Mouse (Mus musculus) hindbrain, embryonic 10.5 days (tissue): ENCODE data around the gene Slc9a5. TPM values are rescaled to one million over a fixed set of nuclear protein-coding genes. Genes with fewer than 3 reads are reported as not detected.

Source experiments
- DNase-seq: peaks from one replicate; pipeline ENCODE4 v3.0.0-alpha.2; 2017; ENCODE audit warnings: low spot score
- H3K27ac ChIP-seq: fragments of 300-500 bp; sonication (generic); 2 replicates; pipeline ENCODE4 v1.5.1; 2016; ENCODE audit warnings: mild to moderate bottlenecking, moderate library complexity
- H3K27me3 ChIP-seq: fragments of 300-500 bp; sonication (generic); 2 replicates; pipeline ENCODE4 v1.6.1; 2016; ENCODE audit warnings: mild to moderate bottlenecking; ENCODE audit not compliant: poor library complexity, insufficient read depth, severe bottlenecking
- H3K36me3 ChIP-seq: fragments of 300-500 bp; sonication (generic); 2 replicates; pipeline ENCODE4 v1.6.1; 2016; ENCODE audit warnings: mild to moderate bottlenecking, moderate library complexity
- H3K4me1 ChIP-seq: fragments of 300-500 bp; sonication (generic); replicated peaks from 2 replicates; pipeline ENCODE4 v1.6.1; 2016; ENCODE audit warnings: mild to moderate bottlenecking
- H3K4me3 ChIP-seq: fragments of 300-500 bp; sonication (generic); 2 replicates; pipeline ENCODE4 v1.5.1; 2016; ENCODE audit warnings: mild to moderate bottlenecking, moderate library complexity
- H3K9me3 ChIP-seq: fragments of 300-500 bp; sonication (generic); 2 replicates; pipeline ENCODE4 v1.6.1; 2016; ENCODE audit warnings: mild to moderate bottlenecking, moderate library complexity
- WGBS: fragments of 180-500 bp; shearing (Covaris S2); methylation state at CpG from one replicate; pipeline ENCODE4 v1.1.7; 2016; 5-methylcytosine and 5-hydroxymethylcytosine counted together
- polyA plus RNA-seq: library from polyadenylated mRNA; unstranded; fragments of >200 nt; fragmentation: Nextera tagmentation; extraction: Ambion mirVana; gene quantifications from 2 replicates; pipeline ENCODE4 v1.2.1, GENCODE M21; 2016

Slc9a5 gene
- polyA plus RNA-seq, 1 experiment from 2014 or later = 4.1 TPM

- H3K36me3 ChIP-seq = peaks cover 99% of the 10 kb centered on the region
- 79% methylated on average over 1 of the region's 1 CpGs for WGBS
- H3K9me3 ChIP-seq = no peaks in the 10 kb centered on the region
Observed at GRCm38 (mm10) chr8:105311718-105312117, 36.9 kb upstream of the Slc9a5 start.

GRCm38 (mm10) chr8:105312891-105313481, 35.7 kb upstream of the Slc9a5 start:
- WGBS = 89% methylated on average over 8 of the region's 8 CpGs
- Histone ChIP-seq H3K36me3 (peaks cover 97% of the 10 kb centered on the region), H3K9me3 (no peaks in the 10 kb centered on the region), H3K27me3 (no peaks in the 10 kb centered on the region), H3K4me1 (no peaks in the 10 kb centered on the region), H3K4me3 (no peak overlapping the region), H3K27ac (no peak overlapping the region)
- DNase-seq = no peak

More at GRCm38 (mm10) chr8:105311718-105312117, 36.9 kb upstream of the Slc9a5 start:
- no peaks in the 10 kb centered on the region for H3K27me3 ChIP-seq
- no peak for DNase-seq
- no peak overlapping the region for H3K4me3 ChIP-seq
- no peaks in the 10 kb centered on the region for H3K4me1 ChIP-seq
- H3K27ac ChIP-seq = no peak overlapping the region

GRCm38 (mm10) chr8:105313622-105314402, 34.8 kb upstream of the Slc9a5 start:
- H3K36me3 ChIP-seq = peaks cover 97% of the 10 kb centered on the region

GRCm38 (mm10) chr8:105315073-105315769, 33.4 kb upstream of the Slc9a5 start:
- WGBS = 94% methylated on average over 18 of the region's 18 CpGs

More at GRCm38 (mm10) chr8:105313622-105314402, 34.8 kb upstream of the Slc9a5 start:
- H3K4me1 ChIP-seq = no peaks in the 10 kb centered on the region
- DNase-seq = no peak
- H3K27me3 ChIP-seq = no peaks in the 10 kb centered on the region
- 81% methylated on average over 9 of the region's 9 CpGs for WGBS
- H3K9me3 ChIP-seq = no peaks in the 10 kb centered on the region
- H3K27ac ChIP-seq = no peak overlapping the region
- no peak overlapping the region for H3K4me3 ChIP-seq

GRCm38 (mm10) chr8:105317941-105318340, 30.7 kb upstream of the Slc9a5 start:
- Histone ChIP-seq H3K36me3 (peaks cover 76% of the 10 kb centered on the region), H3K4me3 (no peak overlapping the region), H3K27ac (no peak overlapping the region), H3K9me3 (no peaks in the 10 kb centered on the region), H3K4me1 (no peaks in the 10 kb centered on the region), H3K27me3 (no peaks in the 10 kb centered on the region)
- no peak for DNase-seq
- 90% methylated on average over 4 of the region's 4 CpGs for WGBS

More at GRCm38 (mm10) chr8:105315073-105315769, 33.4 kb upstream of the Slc9a5 start:
- no peaks in the 10 kb centered on the region for H3K27me3 ChIP-seq
- H3K36me3 ChIP-seq = peaks cover 96% of the 10 kb centered on the region
- H3K4me3 ChIP-seq = no peak overlapping the region
- no peak overlapping the region for H3K27ac ChIP-seq
- no peaks in the 10 kb centered on the region for H3K4me1 ChIP-seq
- no peak for DNase-seq
- H3K9me3 ChIP-seq = no peaks in the 10 kb centered on the region

GRCm38 (mm10) chr8:105318662-105319190, 29.9 kb upstream of the Slc9a5 start:
- H3K9me3 ChIP-seq = no peaks in the 10 kb centered on the region
- H3K27ac ChIP-seq = no peak overlapping the region
- no peaks in the 10 kb centered on the region for H3K27me3 ChIP-seq
- no peak overlapping the region for H3K4me3 ChIP-seq
- DNase-seq = no peak
- peaks cover 72% of the 10 kb centered on the region for H3K36me3 ChIP-seq
- no peaks in the 10 kb centered on the region for H3K4me1 ChIP-seq
- 85% methylated on average over 11 of the region's 11 CpGs for WGBS

- Histone ChIP-seq H3K36me3 (peaks cover 36% of the 10 kb centered on the region), H3K27me3 (no peaks in the 10 kb centered on the region), H3K4me3 (no peak overlapping the region), H3K9me3 (no peaks in the 10 kb centered on the region), H3K4me1 (peaks cover 24% of the 10 kb centered on the region), H3K27ac (no peak overlapping the region)
- 90% methylated on average over 4 of the region's 4 CpGs for WGBS
- DNase-seq = no peak
Observed at GRCm38 (mm10) chr8:105323183-105323582, 25.5 kb upstream of the Slc9a5 start.

- peaks cover 41% of the 10 kb centered on the region for H3K36me3 ChIP-seq
- DNase-seq = peak; percentile 27
- H3K9me3 ChIP-seq = no peaks in the 10 kb centered on the region
- peak overlapping the region; percentile 83 for H3K4me3 ChIP-seq
- peak overlapping the region; percentile 91 for H3K27ac ChIP-seq
- H3K27me3 ChIP-seq = no peaks in the 10 kb centered on the region
- under 1% methylated on average over 12 of the region's 12 CpGs for WGBS
- H3K4me1 ChIP-seq = peaks cover 24% of the 10 kb centered on the region
Observed at GRCm38 (mm10) chr8:105325641-105326093, 23.0 kb upstream of the Slc9a5 start.

- H3K4me3 ChIP-seq = peak within 1 kb of the TSS; percentile 83
- no peaks in the 10 kb centered on the region for H3K27me3 ChIP-seq
- WGBS = under 1% methylated on average over 36 of the region's 36 CpGs
- DNase-seq = peak; percentile 97
- H3K9me3 ChIP-seq = no peaks in the 10 kb centered on the region
- H3K36me3 ChIP-seq = peaks cover 46% of the 10 kb centered on the region
- H3K27ac ChIP-seq = peak within 1 kb of the TSS; percentile 91
- peaks cover 24% of the 10 kb centered on the region for H3K4me1 ChIP-seq
Observed at GRCm38 (mm10) chr8:105326141-105326672, 22.4 kb upstream of the Slc9a5 start, which contains the start of the genes Lrrc29 and Tmem208. Lrrc29 (minus strand) TSS chr8:105326278. Tmem208 (plus strand) TSS chr8:105326354.

GRCm38 (mm10) chr8:105326968-105327367, 21.7 kb upstream of the Slc9a5 start:
- Histone ChIP-seq H3K27me3 (no peaks in the 10 kb centered on the region), H3K4me3 (peak overlapping the region; percentile 83), H3K27ac (peak overlapping the region; percentile 91), H3K9me3 (no peaks in the 10 kb centered on the region), H3K36me3 (peaks cover 54% of the 10 kb centered on the region), H3K4me1 (peaks cover 24% of the 10 kb centered on the region)
- DNase-seq = no peak
- 50% methylated on average over 6 of the region's 6 CpGs for WGBS

GRCm38 (mm10) chr8:105330325-105330724, 18.3 kb upstream of the Slc9a5 start:
- no peak overlapping the region for H3K4me3 ChIP-seq
- no peaks in the 10 kb centered on the region for H3K27me3 ChIP-seq
- H3K9me3 ChIP-seq = no peaks in the 10 kb centered on the region
- H3K36me3 ChIP-seq = peaks cover 77% of the 10 kb centered on the region
- 94% methylated on average over 12 of the region's 12 CpGs for WGBS
- DNase-seq = no peak
- H3K4me1 ChIP-seq = peaks cover 13% of the 10 kb centered on the region
- H3K27ac ChIP-seq = no peak overlapping the region

- no peak overlapping the region for H3K4me3 ChIP-seq
- no peaks in the 10 kb centered on the region for H3K9me3 ChIP-seq
- peaks cover 10% of the 10 kb centered on the region for H3K4me1 ChIP-seq
- DNase-seq = no peak
- 0 out of 2 replicates have a peak, but pooled peaks cover under 1% of the 10 kb centered on the region for H3K27me3 ChIP-seq
- peaks cover 88% of the 10 kb centered on the region for H3K36me3 ChIP-seq
- WGBS = 95% methylated on average over 22 of the region's 22 CpGs
- no peak overlapping the region for H3K27ac ChIP-seq
Observed at GRCm38 (mm10) chr8:105331469-105331868, 17.2 kb upstream of the Slc9a5 start.
